Mouse (Mus musculus): ENCODE measurements at regions not wholly inside any gene's neighbourhood (a gene's known extent, or its start where the extent isn't known, plus 50 kb on each side); places are given as distances from the start of the nearest gene placed in this dataset.

GRCm38 (mm10) chr5:43355026-43355580 is 122.1 kb downstream of the Cpeb2 start:
- Histone ChIP-seq H3K4me3 (peak overlapping the region; percentile 40), H3K36me3 (ENCODE audit: control insufficient read depth, insufficient read depth, low read length) (no peaks in the 10 kb centered on the region), H3K27me3 (ENCODE audit: control insufficient read depth, insufficient read depth, low read length) (no peaks in the 10 kb centered on the region), H3K9ac (ENCODE audit: low read depth, low read length) (peak overlapping the region; percentile 63), H3K79me2 (replicated peaks; ENCODE audit: control insufficient read depth, insufficient read depth, low read length) (no peaks in the 10 kb centered on the region), H3K4me1 (ENCODE audit: control insufficient read depth, insufficient read depth, low read length) (peaks cover 4% of the 10 kb centered on the region), H3K27ac (peak overlapping the region; percentile 84)
- 2% methylated on average over 12 of the region's 12 CpGs for WGBS
- TF ChIP-seq CTCF (IDR thresholded peaks at IDR 0.05): 0 out of 2 replicates have a peak, but pooled peaks have one; percentile 9
- peak; percentile 71 for TF ChIP-seq POLR2A (IDR thresholded peaks at IDR 0.05; ENCODE audit: insufficient read depth, low read depth, low read length)
- peak; percentile 60; the same call in 1 of the 2 replicates for TF ChIP-seq EP300 (IDR thresholded peaks at IDR 0.05; ENCODE audit: insufficient read depth, low read depth, low read length)
- DNase-seq: peak; percentile 80 to 87
- intact Hi-C loops (cut with DNase I): loop anchor here (2.0 to 5.0 kb wide), 2 partner anchors 58 to 122 kb away; partner anchors contain the start of gene Cpeb2

GRCm38 (mm10) chr5:43355832-43356231 is 122.9 kb downstream of the Cpeb2 start:
- H3K4me1 ChIP-seq (ENCODE audit: control insufficient read depth, insufficient read depth, low read length): peaks cover 4% of the 10 kb centered on the region
- H3K27me3 ChIP-seq (ENCODE audit: control insufficient read depth, insufficient read depth, low read length): no peaks in the 10 kb centered on the region
- H3K27ac ChIP-seq: peak overlapping the region; percentile 84
- H3K4me3 ChIP-seq: no peak overlapping the region
- H3K9ac ChIP-seq (ENCODE audit: low read depth, low read length): no peak overlapping the region
- intact Hi-C loops (cut with DNase I): loop anchor here (2.0 to 5.0 kb wide), 3 partner anchors 59 to 123 kb away; partner anchors contain the start of gene Cpeb2
- 78% methylated on average over 16 of the region's 16 CpGs for WGBS
- TF ChIP-seq EP300 (IDR thresholded peaks at IDR 0.05; ENCODE audit: insufficient read depth, low read depth, low read length): no peak
- TF ChIP-seq POLR2A (IDR thresholded peaks at IDR 0.05; ENCODE audit: insufficient read depth, low read depth, low read length): no peak
- TF ChIP-seq CTCF (IDR thresholded peaks at IDR 0.05): no peak
- H3K79me2 ChIP-seq (replicated peaks; ENCODE audit: control insufficient read depth, insufficient read depth, low read length): no peaks in the 10 kb centered on the region
- DNase-seq: no peak
- H3K36me3 ChIP-seq (ENCODE audit: control insufficient read depth, insufficient read depth, low read length): no peaks in the 10 kb centered on the region

GRCm38 (mm10) chr5:43357100-43357680 is 124.2 kb downstream of the Cpeb2 start:
- H3K4me3 ChIP-seq: no peak overlapping the region
- no peaks in the 10 kb centered on the region for H3K27me3 ChIP-seq (ENCODE audit: control insufficient read depth, insufficient read depth, low read length)
- H3K9ac ChIP-seq (ENCODE audit: low read depth, low read length): no peak overlapping the region
- H3K79me2 ChIP-seq (replicated peaks; ENCODE audit: control insufficient read depth, insufficient read depth, low read length): no peaks in the 10 kb centered on the region
- H3K36me3 ChIP-seq (ENCODE audit: control insufficient read depth, insufficient read depth, low read length): no peaks in the 10 kb centered on the region
- no peak overlapping the region for H3K27ac ChIP-seq
- 72% methylated on average over 5 of the region's 5 CpGs for WGBS
- intact Hi-C loops (cut with DNase I): loop anchor here (2.0 to 5.0 kb wide), 2 partner anchors 60 to 118 kb away; no protein-coding TSS in a partner anchor
- DNase-seq: no peak
- peaks cover 4% of the 10 kb centered on the region for H3K4me1 ChIP-seq (ENCODE audit: control insufficient read depth, insufficient read depth, low read length)
- no peak for TF ChIP-seq EP300 (IDR thresholded peaks at IDR 0.05; ENCODE audit: insufficient read depth, low read depth, low read length)
- TF ChIP-seq CTCF (IDR thresholded peaks at IDR 0.05): peak; percentile 57

GRCm38 (mm10) chr5:43357901-43358300 is 124.9 kb downstream of the Cpeb2 start:
- no peak for DNase-seq
- no peak overlapping the region for H3K4me3 ChIP-seq
- no peaks in the 10 kb centered on the region for H3K36me3 ChIP-seq (ENCODE audit: control insufficient read depth, insufficient read depth, low read length)
- TF ChIP-seq CTCF (IDR thresholded peaks at IDR 0.05) (no peak), POLR2A (IDR thresholded peaks at IDR 0.05; ENCODE audit: insufficient read depth, low read depth, low read length) (no peak), EP300 (IDR thresholded peaks at IDR 0.05; ENCODE audit: insufficient read depth, low read depth, low read length) (no peak)
- 81% methylated on average over 5 of the region's 5 CpGs for WGBS
- intact Hi-C loops (cut with DNase I): loop anchor here (2.0 to 5.0 kb wide), 2 partner anchors 61 to 119 kb away; no protein-coding TSS in a partner anchor
- H3K27me3 ChIP-seq (ENCODE audit: control insufficient read depth, insufficient read depth, low read length): no peaks in the 10 kb centered on the region
- no peak overlapping the region for H3K9ac ChIP-seq (ENCODE audit: low read depth, low read length)
- no peaks in the 10 kb centered on the region for H3K79me2 ChIP-seq (replicated peaks; ENCODE audit: control insufficient read depth, insufficient read depth, low read length)
- no peak overlapping the region for H3K27ac ChIP-seq
- peaks cover 4% of the 10 kb centered on the region for H3K4me1 ChIP-seq (ENCODE audit: control insufficient read depth, insufficient read depth, low read length)

GRCm38 (mm10) chr5:43358928-43359765 is 126.2 kb downstream of the Cpeb2 start:
- intact Hi-C loops (cut with DNase I): loop anchor here (5.0 kb wide), 1 partner anchor 62 kb away; no protein-coding TSS in a partner anchor
- Histone ChIP-seq H3K36me3 (ENCODE audit: control insufficient read depth, insufficient read depth, low read length) (no peaks in the 10 kb centered on the region), H3K27me3 (ENCODE audit: control insufficient read depth, insufficient read depth, low read length) (no peaks in the 10 kb centered on the region), H3K4me3 (no peak overlapping the region), H3K4me1 (ENCODE audit: control insufficient read depth, insufficient read depth, low read length) (peaks cover 4% of the 10 kb centered on the region), H3K9ac (ENCODE audit: low read depth, low read length) (no peak overlapping the region), H3K27ac (no peak overlapping the region), H3K79me2 (replicated peaks; ENCODE audit: control insufficient read depth, insufficient read depth, low read length) (no peaks in the 10 kb centered on the region)
- TF ChIP-seq CTCF (IDR thresholded peaks at IDR 0.05) (no peak), POLR2A (IDR thresholded peaks at IDR 0.05; ENCODE audit: insufficient read depth, low read depth, low read length) (no peak), EP300 (IDR thresholded peaks at IDR 0.05; ENCODE audit: insufficient read depth, low read depth, low read length) (no peak)
- 64% methylated on average over 7 of the region's 7 CpGs for WGBS
- no peak for DNase-seq
